Mouse (Mus musculus) mouse trophoblast stem cell (cell line): ENCODE results near the gene Defb15.
"Not testable (repeated sequence)": the region's sequence is repeated elsewhere in the genome, so short reads cannot be mapped to it uniquely, and the experiment has no call there.

ENCODE experiments used
- in situ Hi-C, 2 experiments: fragments of 300-500 bp; cut with MseI, MboI; formaldehyde crosslinking; loops; 2 replicates in 1 of 2; 3 replicates in 1 of 2; pipeline ENCODE4 v1.15.1; 2025

Gene Defb15

GRCm38 (mm10) chr8:21932610-21933009, at the start of gene Defb15:
Defb15 (minus strand) TSS chr8:21932710.
- in situ Hi-C loops: no loop called here

- in situ Hi-C loops: no loop called here
These were observed 49.3 kb upstream of the Defb15 start for GRCm38 (mm10) chr8:21981664-21982337.

GRCm38 (mm10) chr8:21978193-21978592, 45.7 kb upstream of the Defb15 start:
- in situ Hi-C loops: no loop called here

GRCm38 (mm10) chr8:21969475-21969874, 37.0 kb upstream of the Defb15 start, which contains the start of gene Ccdc70:
Ccdc70 (plus strand) TSS chr8:21969775.
- in situ Hi-C loops: loop anchor here in 1 of 2 experiments (25.0 kb wide), 1 partner anchor 957 kb away; no protein-coding TSS in a partner anchor

- in situ Hi-C loops: loop anchor here in 1 of 2 experiments (25.0 kb wide), 1 partner anchor 954 kb away; no protein-coding TSS in a partner anchor
These were observed 34.1 kb upstream of the Defb15 start for GRCm38 (mm10) chr8:21966646-21967045.

- in situ Hi-C loops: loop anchor here (5.0 to 25.0 kb wide), 4 partner anchors 196 to 946 kb away; no protein-coding TSS in a partner anchor
These were observed 25.9 kb upstream of the Defb15 start, which contains the start of gene Fam90a1a for GRCm38 (mm10) chr8:21958414-21958813. Fam90a1a (plus strand) TSS chr8:21958714.

GRCm38 (mm10) chr8:21956336-21956735, 23.8 kb upstream of the Defb15 start:
- in situ Hi-C loops: loop anchor here (5.0 to 25.0 kb wide), 4 partner anchors 194 to 944 kb away; no protein-coding TSS in a partner anchor

GRCm38 (mm10) chr8:21955321-21955720, 22.8 kb upstream of the Defb15 start:
- in situ Hi-C loops: loop anchor here (5.0 to 25.0 kb wide), 4 partner anchors 193 to 943 kb away; no protein-coding TSS in a partner anchor

GRCm38 (mm10) chr8:21947311-21948017, 15.0 kb upstream of the Defb15 start:
- in situ Hi-C loops: no loop called here

- in situ Hi-C loops: no loop called here
These were observed 14.0 kb upstream of the Defb15 start, which contains the start of gene Defb13 for GRCm38 (mm10) chr8:21946462-21946861. Defb13 (plus strand) TSS chr8:21946762.

GRCm38 (mm10) chr8:21938052-21938451, 5.5 kb upstream of the Defb15 start, which contains the start of gene Defb35:
Defb35 (plus strand) TSS chr8:21938352.
- in situ Hi-C loops: not testable (repeated sequence)

GRCm38 (mm10) chr8:21930754-21931153, 1.8 kb downstream of the Defb15 start:
- in situ Hi-C loops: not testable (repeated sequence)

GRCm38 (mm10) chr8:21915625-21916024, 16.9 kb downstream of the Defb15 start:
- in situ Hi-C loops: no loop called here

- in situ Hi-C loops: no loop called here
These were observed 20.0 kb downstream of the Defb15 start for GRCm38 (mm10) chr8:21912554-21912953.

- in situ Hi-C loops: no loop called here
These were observed 20.6 kb downstream of the Defb15 start for GRCm38 (mm10) chr8:21911931-21912330.

GRCm38 (mm10) chr8:21906290-21906689, 26.2 kb downstream of the Defb15 start, which contains the start of gene Defb11:
Defb11 (minus strand) TSS chr8:21906412.
- in situ Hi-C loops: not testable (repeated sequence)

GRCm38 (mm10) chr8:21885321-21885720, 47.2 kb downstream of the Defb15 start, which contains the start of gene Defb9:
Defb9 (minus strand) TSS chr8:21885421.
- in situ Hi-C loops: not testable (repeated sequence)
